Mouse (Mus musculus): Measurements from ENCODE around the gene Ppl.

DNA sequence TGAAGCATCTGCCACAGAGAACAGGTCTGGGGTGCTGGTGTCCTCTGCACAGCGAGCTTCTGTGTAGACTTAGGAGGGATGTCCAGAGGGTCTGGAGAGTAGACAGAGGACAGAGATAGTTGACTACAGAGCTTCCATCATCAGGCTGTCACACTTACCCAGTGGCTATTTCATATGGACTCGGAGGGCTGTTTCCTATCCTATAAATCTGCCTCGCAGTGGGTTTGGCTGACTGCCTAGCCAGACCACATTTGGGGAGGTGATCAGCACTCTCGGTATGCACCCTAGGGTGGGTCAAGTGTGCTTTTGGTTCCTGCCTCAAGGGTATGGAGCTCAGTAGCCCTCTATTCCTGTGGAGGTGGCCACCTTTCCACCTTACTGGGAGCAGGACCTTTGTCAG, 47.0 kb downstream of the Ppl start:
- TF ChIP-seq CTCF (IDR thresholded peaks at IDR 0.05; ENCODE audit: low read depth, low read length) (no peak), GATA1 (IDR thresholded peaks at IDR 0.05; ENCODE audit: borderline replicate concordance, low read length) (no peak), POLR2AphosphoS5 (IDR thresholded peaks at IDR 0.05; ENCODE audit: insufficient replicate concordance, low read depth, low read length) (no peak), TAL1 (conservative IDR thresholded peaks at IDR 0.05; ENCODE audit: low read depth, low read length) (no peak)

All from G1E (cell line).